Mouse (Mus musculus): ENCODE results near the gene Gif. TPM values are rescaled to one million over a fixed set of nuclear protein-coding genes. Genes with fewer than 3 reads are reported as not detected.

Gif gene
- total RNA-seq, 2 experiments from 2014 or later = not detected

GRCm38 (mm10) chr19:11793741-11794359, 46.5 kb downstream of the Gif start:
- DNase-seq (ENCODE audit: low spot score) = no peak

- DNase-seq (ENCODE audit: low spot score) = no peak
Observed at GRCm38 (mm10) chr19:11794447-11794846, 47.1 kb downstream of the Gif start.

DNA sequence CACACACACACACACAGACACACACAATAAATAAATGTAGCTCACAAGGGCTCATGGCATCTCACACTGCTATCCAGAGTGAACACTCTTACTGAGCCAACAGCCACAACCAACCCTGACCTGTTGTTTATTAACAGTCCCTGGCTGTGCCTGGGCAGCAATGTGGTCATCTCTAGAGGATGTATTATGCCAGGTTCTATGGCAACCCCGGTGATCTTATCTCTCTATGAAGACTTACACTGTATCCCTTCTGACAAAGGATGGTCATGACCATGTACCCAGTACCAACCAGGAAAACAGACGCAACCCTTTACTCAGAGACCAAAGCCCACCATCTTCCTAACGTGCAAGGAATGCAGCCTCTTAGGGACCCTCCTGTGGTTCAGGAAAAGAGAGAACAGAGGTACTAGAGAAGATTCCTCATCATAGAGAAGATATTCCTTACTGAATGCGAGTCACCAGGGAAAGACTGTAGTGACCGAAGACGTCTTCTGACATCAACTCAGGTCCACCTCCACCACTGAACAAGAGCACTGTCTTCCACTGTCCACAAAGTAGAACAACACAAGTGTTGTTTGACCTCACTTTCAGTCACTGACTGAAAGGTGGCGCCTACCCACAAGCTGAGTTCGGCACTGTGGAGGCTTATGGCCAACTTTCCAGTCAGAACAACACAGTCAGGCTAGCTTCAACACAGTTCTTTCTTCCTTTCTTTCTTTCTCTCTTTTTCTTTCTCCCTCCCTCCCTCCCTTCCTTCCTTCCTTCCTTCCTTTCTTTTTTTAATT, 53.4 kb downstream of the Gif start:
- no peak for DNase-seq (ENCODE audit: low spot score)

DNA sequence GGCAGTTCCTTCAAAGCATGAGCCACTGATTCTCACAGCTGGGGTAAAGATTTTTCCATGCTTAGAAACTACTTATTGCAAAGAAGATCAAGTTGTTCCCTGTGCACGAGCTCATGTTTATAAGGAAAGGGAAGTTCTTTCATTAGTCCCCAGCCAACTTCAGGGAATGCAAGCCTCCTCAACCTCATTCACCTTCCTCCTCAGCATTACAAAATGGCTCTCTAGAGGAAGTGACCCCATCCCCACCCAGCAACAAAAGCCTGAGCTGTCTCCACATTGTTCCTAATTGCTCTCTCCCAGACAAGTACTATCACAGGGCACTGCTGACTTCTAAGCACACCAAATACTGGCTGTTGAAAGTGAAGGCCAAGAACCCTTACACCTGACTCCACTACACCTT, 57.1 kb downstream of the Gif start:
- no peak for DNase-seq (ENCODE audit: low spot score)

GRCm38 (mm10) chr19:11807251-11807650, 59.9 kb downstream of the Gif start:
- no peak for DNase-seq (ENCODE audit: low spot score)

DNA sequence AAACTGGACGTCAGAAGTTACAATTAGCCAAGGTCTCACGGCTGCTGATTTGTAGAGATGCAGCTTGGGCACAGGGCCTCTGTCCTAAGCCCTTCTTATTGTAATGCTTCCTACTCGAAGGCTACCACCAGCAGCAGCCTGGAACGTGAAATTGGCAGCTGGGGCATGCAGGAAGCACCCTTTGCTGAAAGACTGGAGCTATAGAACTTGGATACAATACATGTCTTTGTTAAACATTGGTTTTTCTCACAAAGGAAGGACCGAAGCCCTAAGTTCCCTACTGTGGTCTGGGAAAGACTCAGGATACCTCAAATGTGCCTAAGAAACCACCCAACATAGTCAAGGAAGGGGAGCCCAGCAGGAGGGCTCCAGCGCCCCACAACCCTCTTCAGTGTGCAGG, 60.5 kb downstream of the Gif start:
- DNase-seq (ENCODE audit: low spot score) = no peak

GRCm38 (mm10) chr19:11808452-11808851, 61.1 kb downstream of the Gif start:
- no peak for DNase-seq (ENCODE audit: low spot score)

- no peak for DNase-seq (ENCODE audit: low spot score)
Observed at GRCm38 (mm10) chr19:11810003-11810758, 62.8 kb downstream of the Gif start.

GRCm38 (mm10) chr19:11810856-11811255, 63.5 kb downstream of the Gif start:
- DNase-seq (ENCODE audit: low spot score) = peak; percentile 24

DNA sequence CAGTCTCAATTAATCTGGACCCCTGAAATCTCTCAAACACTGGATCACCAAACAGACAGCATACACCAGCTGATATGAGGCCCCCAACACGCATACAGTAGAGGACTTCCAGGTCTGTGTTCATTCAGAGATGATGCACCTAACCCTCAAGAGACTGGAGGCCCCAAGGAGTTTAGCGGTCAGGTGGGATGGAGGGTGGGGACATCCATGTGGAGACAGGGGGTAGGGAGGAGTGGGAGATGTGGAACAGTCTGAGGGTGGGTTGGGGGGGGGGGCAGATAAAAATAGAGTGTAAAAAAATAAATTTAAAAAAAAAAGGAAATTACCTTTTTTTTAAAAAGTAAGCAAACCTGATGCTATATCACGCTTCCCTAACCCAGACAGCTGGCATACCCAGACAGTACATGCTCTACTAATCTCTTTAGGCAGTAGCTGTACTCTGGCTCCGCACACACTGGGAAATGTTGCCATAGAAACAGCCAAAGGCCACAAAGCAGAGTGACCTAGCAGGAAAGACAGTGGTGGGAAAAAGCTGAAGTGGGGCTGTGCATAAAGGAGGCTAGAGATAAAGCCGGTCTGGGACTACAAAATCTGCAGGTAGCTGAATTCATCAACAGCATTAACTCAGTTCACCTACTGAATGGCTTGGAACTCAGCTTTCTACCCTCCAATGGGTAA, 64.5 kb downstream of the Gif start:
- DNase-seq (ENCODE audit: low spot score) = no peak

Other genes starting within 250 kb of the Gif start
- 1 to 10 TPM; 1.7 to 3.0 TPM for gene Ms4a6b, start 231.0 kb upstream of the Gif start, total RNA-seq (2021)
- gene Ms4a4d, start 210.8 kb upstream of the Gif start, total RNA-seq (2021) = 1 to 10 TPM; 2.5 to 3.6 TPM
- 1 to 10 TPM in 1 of 2 experiments, under 1 TPM in 1; 0.73 to 1.4 TPM for gene Ms4a6d, start 142.7 kb upstream of the Gif start, total RNA-seq (2021)
- under 1 TPM in 1 of 2 experiments, not detected in 1; 0.26 TPM for gene Ms4a2, start 123.8 kb upstream of the Gif start, total RNA-seq (2021)
- not detected for gene Ms4a3, start 106.7 kb upstream of the Gif start, total RNA-seq (2021)
- gene Oosp2, start 87.0 kb upstream of the Gif start, total RNA-seq (2021) = not detected
- not detected for gene Oosp1, start 56.4 kb upstream of the Gif start, total RNA-seq (2021)
- gene Oosp3, start 50.5 kb upstream of the Gif start, total RNA-seq (2021) = not detected
- gene Mrpl16, start 22.8 kb downstream of the Gif start, total RNA-seq (2021) = 10 to 100 TPM; 60.5 to 63.2 TPM
- 1 to 10 TPM; 1.7 to 1.8 TPM for gene Stx3, start 71.8 kb downstream of the Gif start, total RNA-seq (2021)
- gene Olfr1417, start 91.7 kb downstream of the Gif start, total RNA-seq (2021) = not detected
- not detected for gene Olfr1418, start 113.5 kb downstream of the Gif start, total RNA-seq (2021)
- not detected for gene Olfr1419, start 127.6 kb downstream of the Gif start, total RNA-seq (2021)
- not detected for gene Olfr1420, start 139.0 kb downstream of the Gif start, total RNA-seq (2021)
- 10 to 100 TPM; 23.6 to 27.3 TPM for gene Patl1, start 164.8 kb downstream of the Gif start, total RNA-seq (2021)
- 10 to 100 TPM; 53.4 to 56.3 TPM for gene Osbp, start 218.4 kb downstream of the Gif start, total RNA-seq (2021)

Measured in gastrocnemius, adult 18-20 months (tissue).